Mouse (Mus musculus) inflammation-experienced regulatory T-cells (primary cell): ENCODE data around the gene Defb15. TPM values are rescaled to one million over a fixed set of nuclear protein-coding genes. Genes with fewer than 3 reads are reported as not detected.

ENCODE experiments used
- polyA plus RNA-seq, 2 experiments: library from polyadenylated mRNA; unstranded; fragments of 100-300 nt; shearing (Covaris generic); gene quantifications; one replicate each; pipeline ENCODE4 v1.2.1; 2017

Gene Defb15
- not detected for polyA plus RNA-seq

DNA sequence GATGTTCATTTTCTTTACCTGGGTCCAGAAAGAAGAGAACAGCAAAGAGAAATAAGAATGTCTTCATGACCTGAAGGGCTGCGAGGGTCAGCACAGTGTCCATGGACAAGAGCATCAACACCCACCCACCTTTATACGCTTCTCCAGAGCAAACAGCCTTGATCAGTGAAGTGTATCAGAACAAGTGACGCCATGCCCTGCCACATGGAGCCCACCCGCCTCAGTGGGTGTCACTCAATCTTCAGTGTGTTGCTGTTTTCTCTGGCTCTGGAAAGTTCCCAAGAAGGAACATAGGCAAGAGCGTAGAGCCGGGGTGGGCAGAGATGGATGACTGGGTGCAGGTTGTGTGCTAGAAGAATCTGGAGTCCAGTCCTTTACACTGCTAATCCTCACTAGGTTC is at the start of gene Defb15:
TSS of gene Defb15 (minus strand) at position 101 of the 400 bp plus-strand sequence.

DNA sequence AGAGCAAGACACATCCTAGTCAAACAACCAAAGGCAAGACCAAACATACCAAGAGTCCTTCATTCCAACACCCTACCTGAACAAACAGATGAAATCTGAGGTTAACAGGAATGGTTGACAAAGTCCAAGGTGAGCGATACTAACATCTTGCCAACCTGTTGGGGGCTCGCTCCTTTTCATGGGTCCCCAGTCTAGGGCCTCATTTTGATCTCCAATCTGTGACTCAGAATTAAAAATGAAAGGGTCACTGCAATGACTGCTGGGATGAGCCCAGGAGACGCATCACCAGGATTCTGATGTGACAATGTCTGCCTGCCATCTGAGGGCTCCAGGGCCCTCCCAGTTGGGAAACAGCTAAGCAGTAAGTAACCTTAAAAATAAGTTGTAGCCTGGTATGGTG is 37.0 kb upstream of the Defb15 start, which contains the start of gene Ccdc70:
TSS of gene Ccdc70 (plus strand) at position 301 of the 400 bp plus-strand sequence.

DNA sequence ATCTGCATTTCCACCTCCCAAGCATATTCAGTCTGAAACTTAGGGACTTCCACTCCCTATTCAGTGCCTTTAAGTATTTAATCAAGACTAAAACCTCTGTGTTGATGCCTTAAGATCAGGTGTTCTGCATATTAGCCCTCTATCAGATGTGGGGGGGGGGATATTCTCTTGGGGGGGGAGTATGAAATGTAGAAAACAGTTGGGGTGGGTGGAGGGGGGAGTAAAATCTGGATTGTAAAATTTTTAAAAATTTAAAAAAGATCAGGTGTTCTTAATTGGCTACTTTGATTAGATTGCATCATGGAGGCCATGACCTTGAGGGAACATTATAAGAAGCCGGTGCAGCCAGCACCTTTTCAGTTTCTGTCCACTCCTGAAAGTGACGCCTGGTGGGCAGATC is 25.9 kb upstream of the Defb15 start, which contains the start of gene Fam90a1a:
TSS of gene Fam90a1a (plus strand) at position 301 of the 400 bp plus-strand sequence.

DNA sequence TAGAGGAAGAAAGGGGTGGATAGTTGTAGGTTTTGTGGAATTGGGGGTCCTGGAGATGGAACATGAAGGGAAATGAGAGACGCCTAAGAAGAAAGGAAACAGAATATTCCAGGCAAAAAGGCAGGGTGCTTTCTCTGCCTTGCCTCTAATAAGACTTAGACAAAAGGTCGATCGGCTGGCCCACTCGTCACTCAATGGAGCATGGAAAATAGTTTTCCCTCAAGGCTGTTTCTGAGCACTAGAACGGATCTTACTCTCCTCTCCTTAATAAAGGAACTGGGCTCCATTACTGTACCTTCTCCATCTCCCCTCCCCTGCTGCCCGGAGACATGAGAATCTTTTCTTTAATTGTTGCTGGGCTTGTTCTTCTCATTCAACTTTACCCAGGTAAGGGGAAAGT is 14.0 kb upstream of the Defb15 start, which contains the start of gene Defb13:
TSS of gene Defb13 (plus strand) at position 301 of the 400 bp plus-strand sequence.

DNA sequence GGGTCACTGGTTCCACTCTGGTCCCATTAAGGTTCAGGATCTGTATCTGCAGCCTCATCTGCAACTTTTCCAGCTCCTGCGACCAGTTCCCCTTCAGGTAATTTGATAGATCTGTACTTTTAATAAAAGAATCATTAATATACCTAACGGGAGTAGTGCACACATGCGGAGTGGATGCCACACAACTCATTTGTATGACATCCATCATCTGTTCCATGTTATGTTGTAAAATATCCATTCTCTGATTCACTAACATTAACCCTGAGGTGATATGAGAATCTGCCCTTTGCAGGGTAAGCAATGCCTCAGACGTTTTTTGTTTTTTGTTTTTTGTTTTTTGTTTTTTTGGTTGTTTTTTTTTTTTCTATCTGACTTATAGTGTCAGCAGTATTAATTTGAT is 5.5 kb upstream of the Defb15 start, which contains the start of gene Defb35:
TSS of gene Defb35 (plus strand) at position 301 of the 400 bp plus-strand sequence.

DNA sequence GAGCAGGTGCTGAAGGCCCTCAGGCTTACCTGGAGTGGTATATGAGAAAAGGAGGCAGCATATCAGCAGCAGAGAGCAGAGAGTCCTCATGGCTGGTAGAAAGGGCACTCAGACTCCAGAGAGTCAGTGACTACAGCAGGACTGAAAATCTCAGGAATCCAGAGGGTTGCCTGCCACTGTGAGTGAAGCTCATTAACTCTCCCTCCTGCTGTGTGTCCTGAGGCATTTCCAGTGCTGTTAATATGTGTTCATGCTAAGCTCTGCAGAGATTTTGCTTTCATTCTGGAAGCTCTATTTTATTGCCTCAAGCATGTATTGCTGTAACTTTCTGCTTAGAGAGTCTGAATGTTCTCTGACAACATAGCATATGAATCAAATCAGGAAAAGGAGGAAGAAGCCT is 26.2 kb downstream of the Defb15 start, which contains the start of gene Defb11:
TSS of gene Defb11 (minus strand) at position 123 of the 400 bp plus-strand sequence.

DNA sequence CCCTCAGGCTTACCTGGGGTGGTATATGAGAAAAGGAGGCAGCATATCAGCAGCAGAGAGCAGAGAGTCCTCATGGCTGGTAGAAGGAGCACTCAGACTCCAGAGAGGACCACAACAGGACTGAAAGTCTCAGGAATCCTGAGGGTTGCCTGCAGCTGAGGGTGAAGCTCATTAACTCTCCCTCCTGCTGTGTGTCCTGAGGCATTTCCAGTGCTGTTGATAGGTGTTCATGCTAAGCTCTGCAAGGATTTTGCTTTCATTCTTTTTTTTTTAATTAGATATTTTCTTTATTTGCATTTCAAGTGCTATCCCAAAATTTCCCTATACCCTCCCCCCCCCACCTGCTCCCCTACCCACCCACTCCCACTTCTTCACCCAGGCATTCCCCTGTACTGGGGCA is 47.2 kb downstream of the Defb15 start, which contains the start of gene Defb9:
TSS of gene Defb9 (minus strand) at position 101 of the 400 bp plus-strand sequence.

Other genes starting within 250 kb of the Defb15 start
- not detected for gene AY761184, start 229.1 kb downstream of the Defb15 start, polyA plus RNA-seq
- gene Defa24, start 198.2 kb downstream of the Defb15 start, polyA plus RNA-seq: not detected
- gene Defb50, start 109.2 kb downstream of the Defb15 start, polyA plus RNA-seq: not detected
- gene Defb2, start 92.8 kb downstream of the Defb15 start, polyA plus RNA-seq: under 1 TPM in 1 of 2 experiments, not detected in 1; 0.59 TPM
- gene Defb10, start 73.8 kb downstream of the Defb15 start, polyA plus RNA-seq: not detected
- gene Defb9, start 47.3 kb downstream of the Defb15 start, polyA plus RNA-seq: not detected
- gene Defb11, start 26.3 kb downstream of the Defb15 start, polyA plus RNA-seq: not detected
- gene Defb35, start 5.6 kb upstream of the Defb15 start, polyA plus RNA-seq: 1 to 10 TPM in 1 of 2 experiments, not detected in 1; 3.7 TPM
- gene Defb13, start 14.1 kb upstream of the Defb15 start, polyA plus RNA-seq: not detected
- 1 to 10 TPM in 1 of 2 experiments, under 1 TPM in 1; 0.17 to 1.7 TPM for gene Fam90a1a, start 26.0 kb upstream of the Defb15 start, polyA plus RNA-seq
- under 1 TPM in 1 of 2 experiments, not detected in 1; 0.55 TPM for gene Ccdc70, start 37.1 kb upstream of the Defb15 start, polyA plus RNA-seq
- gene Atp7b, start 127.6 kb upstream of the Defb15 start, polyA plus RNA-seq: under 1 TPM; 0.06 to 0.22 TPM
- gene Alg11, start 128.0 kb upstream of the Defb15 start, polyA plus RNA-seq: 10 to 100 TPM; 10.3 to 11.7 TPM
- under 1 TPM; 0.06 to 0.31 TPM for gene Nek5, start 192.3 kb upstream of the Defb15 start, polyA plus RNA-seq
- 1 to 10 TPM; 3.8 to 7.1 TPM for gene Nek3, start 233.7 kb upstream of the Defb15 start, polyA plus RNA-seq